Mouse (Mus musculus): ENCODE data around the gene Slc25a19. TPM values are rescaled to one million over a fixed set of nuclear protein-coding genes. Genes with fewer than 3 reads are reported as not detected.

The Slc25a19 gene
- total RNA-seq, 2 experiments from 2014 or later = 44.4 to 46.8 TPM

DNA sequence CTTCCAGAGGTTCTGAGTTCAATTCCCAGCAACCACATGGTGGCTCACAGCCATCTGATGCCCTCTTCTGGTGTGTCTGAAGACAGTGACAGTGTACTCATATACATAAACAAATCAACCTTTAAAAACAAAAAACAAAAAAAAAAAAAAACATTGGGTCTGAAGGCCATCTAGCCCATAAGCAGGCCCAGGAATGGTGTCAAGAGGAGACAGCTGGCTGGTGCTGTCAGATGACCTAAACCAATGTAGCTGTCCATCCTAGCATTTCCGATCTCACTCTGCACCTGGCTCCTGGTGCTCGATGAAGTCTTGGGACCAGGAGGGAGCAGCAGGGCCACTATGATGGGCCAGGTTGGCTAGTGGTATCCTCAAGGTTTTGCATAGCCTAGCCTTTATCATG is 14.6 kb upstream of the Slc25a19 start:
- no peak for DNase-seq
- intact Hi-C loops (cut with DNase I) = no loop called here

DNA sequence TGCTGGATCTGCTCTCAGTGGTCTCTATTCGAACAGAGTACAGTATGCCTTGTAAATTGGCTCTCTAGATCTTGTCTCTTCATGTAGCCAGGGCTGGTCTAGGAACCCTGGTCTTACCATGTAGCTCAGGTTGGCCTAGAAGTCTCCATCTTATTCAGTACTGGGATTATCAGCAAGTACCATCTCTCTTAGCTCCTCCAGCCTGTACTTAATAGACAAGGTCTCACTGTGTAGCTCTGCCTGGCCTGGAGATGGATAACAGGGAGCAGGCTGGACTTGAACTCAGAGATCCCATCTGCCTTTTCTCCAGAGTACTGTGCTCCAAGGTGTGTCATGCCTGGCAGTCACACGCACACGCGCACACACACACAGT is 13.6 kb upstream of the Slc25a19 start:
- intact Hi-C loops (cut with DNase I) = no loop called here

DNA sequence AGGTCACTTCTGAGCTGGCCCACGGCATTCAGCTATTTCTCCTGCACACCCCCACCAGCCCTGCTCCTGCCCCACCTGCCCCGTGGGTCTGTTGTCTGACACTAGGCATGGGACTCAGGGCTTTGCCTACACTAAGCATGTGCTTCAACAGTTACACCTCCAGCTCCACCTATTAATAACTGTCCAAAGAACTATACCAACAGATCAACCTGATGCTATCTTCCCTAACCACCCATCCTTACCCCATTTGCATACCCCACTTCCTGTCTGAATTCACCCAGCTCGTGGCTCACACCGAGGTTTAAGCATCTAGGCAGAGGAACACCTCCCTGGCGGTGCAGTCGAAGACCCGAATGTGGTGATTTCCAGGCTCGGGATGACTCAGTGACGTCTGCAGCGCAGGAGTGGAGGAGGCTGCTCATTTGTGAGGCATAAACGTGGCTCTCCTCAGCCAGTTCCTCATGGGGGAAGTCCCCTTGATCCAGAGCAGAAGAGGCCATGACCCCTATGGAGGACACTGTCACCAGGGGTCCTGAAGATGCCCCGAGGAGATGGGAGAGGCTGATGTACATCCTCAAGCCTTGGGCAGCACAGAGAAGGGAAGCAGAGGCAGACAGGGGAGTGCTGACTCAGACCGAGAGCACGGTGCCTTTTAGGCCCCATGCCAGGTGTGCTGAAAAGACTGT is 13.0 kb upstream of the Slc25a19 start:
- intact Hi-C loops (cut with DNase I) = no loop called here
- no peak for DNase-seq

More for the DNA sequence above, 13.6 kb upstream of the Slc25a19 start:
- DNase-seq = no peak

DNA sequence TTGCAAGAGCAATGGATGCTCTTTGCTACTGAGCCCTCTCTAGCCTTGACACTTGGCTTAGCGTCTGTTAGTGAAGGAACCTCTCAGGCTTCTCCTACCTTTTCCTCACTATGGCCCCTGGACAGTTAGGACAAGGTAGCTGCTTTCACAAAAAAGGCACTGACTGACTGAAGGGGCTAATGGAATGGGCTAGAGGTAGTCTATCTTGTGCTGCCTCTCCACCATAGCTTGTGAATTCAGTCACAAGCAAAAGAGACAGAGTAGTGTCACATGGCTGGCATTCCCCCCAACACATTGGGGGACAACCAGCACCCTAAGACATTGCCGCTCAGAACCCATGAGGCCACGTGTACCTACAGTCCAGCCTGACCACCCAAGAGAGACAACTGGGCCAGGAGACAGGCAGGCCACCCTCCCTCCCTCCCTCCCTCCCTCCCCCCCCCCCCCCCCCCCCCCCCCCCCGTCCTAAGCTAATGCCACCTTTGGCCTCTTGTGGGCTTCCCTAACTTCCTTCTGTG is 12.3 kb upstream of the Slc25a19 start:
- intact Hi-C loops (cut with DNase I) = no loop called here
- DNase-seq = no peak

DNA sequence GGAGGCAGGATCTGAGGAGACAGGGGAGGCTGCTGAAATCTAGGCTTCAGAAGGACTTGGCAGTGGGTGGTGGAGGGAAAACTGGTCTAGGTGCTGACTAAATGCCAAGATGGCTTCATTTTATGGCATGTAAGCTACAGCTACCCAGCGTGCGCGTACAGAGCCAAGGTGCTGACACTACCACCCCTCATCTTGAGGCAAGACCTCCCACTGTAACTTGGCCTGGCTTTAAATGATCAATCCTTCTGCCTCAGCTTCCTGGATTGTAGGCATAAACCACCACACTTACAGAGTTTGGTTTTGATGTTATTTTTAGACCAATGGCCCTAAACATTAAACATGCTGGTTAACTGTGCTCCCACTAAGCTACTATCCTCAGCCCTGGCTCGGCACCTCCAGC is 11.4 kb upstream of the Slc25a19 start:
- intact Hi-C loops (cut with DNase I) = no loop called here
- no peak for DNase-seq

DNA sequence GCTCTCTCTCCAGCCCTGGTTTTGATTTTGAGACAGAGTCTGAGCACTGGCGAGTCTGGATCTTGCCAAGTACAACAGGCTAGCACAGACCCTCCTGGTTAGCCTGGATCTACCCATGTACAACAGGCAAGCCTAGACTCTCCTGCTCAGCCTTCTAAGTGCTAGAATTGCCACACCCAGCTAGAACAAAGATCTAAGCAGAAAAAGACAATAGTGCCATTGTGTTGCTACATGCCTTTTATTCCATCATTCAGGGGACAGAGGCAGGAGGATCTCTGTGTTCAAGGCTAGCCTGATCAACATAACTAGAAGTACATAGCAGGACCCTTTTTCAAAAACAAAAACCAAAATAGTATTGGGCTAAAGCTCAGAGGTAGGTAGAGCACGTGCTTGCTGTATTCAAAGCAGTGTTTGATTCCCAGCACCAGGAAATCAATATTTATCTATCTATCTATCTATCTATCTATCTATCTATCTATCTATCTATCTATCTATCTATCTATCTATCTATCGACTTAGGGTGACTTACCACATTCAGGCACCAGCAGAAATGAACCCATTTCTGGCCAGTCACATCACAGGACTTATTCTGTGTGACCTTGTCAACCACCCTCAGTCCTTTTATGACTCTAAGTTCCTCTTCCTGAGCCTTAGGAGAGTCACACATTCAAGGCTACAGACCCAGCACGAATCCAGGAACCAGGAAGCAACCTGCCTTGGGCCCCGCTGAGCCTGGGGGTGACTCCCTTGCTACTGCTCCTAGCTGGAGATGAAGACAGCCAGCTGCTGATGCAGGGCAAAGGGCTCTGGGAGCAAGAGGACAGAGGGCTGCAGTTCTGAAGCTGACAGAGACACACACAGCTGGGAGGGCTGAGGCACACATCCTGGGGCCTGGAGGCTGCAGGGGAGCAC is 10.7 kb upstream of the Slc25a19 start:
- intact Hi-C loops (cut with DNase I) = no loop called here
- DNase-seq = no peak

DNA sequence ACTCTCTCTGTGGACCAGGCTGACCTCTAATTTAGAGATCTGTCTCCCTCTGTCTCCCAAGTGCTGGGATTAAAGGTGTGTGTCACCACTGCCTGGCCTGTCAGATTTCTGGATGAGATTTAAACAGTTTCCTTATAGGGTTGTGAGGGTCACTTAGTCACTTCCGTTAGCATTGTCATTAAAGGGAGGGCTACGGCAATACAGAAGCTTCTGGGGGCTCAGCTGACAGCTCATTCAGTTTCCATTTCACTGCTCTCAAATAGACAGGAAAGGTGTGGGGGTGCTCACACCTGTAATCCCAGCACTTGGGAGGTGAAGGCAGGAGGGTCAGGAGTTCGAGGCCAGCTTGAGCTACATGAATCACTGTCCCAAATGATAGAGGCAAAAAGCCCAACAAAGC is 8.9 kb upstream of the Slc25a19 start:
- intact Hi-C loops (cut with DNase I) = no loop called here
- DNase-seq = no peak

DNA sequence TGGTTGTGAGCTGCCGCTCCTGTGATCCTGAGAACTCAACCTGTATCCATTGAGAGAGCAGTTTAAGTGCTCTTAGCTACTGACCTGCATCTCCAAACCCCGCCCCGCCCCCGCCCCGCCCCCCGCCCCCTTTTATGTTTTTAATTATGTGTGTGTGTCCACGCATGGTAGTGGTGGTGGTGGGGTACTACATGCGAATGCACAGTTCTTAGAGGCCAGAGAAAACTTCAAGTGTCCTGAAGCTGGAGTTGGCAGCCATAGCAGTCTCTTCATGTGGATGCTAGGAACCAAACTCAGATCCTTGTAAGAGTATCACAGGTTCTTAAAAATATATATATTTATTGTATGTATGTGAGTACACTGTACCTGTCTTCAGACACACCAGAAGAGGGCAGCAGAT is 7.4 kb upstream of the Slc25a19 start:
- no peak for DNase-seq
- intact Hi-C loops (cut with DNase I) = no loop called here

DNA sequence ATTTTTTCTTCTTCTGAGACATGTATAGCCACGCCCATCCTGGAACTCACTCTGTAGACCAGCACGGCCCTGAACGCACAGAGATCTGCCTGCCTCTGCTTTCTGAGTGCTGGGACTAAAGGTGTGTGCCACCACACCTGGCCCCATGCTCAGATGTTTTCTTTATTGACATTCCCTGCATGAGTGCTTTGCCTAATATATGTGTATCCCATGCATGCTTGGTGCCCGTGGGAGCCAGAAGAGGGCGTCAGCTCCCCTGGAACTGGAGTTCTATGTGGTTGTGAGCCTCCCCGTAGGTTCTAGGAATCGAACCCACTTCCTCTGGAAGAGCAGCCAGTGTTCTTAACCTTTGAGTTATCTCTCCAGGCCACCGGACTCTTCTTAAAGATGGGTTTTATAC is 6.9 kb upstream of the Slc25a19 start:
- intact Hi-C loops (cut with DNase I) = no loop called here
- DNase-seq = no peak

DNA sequence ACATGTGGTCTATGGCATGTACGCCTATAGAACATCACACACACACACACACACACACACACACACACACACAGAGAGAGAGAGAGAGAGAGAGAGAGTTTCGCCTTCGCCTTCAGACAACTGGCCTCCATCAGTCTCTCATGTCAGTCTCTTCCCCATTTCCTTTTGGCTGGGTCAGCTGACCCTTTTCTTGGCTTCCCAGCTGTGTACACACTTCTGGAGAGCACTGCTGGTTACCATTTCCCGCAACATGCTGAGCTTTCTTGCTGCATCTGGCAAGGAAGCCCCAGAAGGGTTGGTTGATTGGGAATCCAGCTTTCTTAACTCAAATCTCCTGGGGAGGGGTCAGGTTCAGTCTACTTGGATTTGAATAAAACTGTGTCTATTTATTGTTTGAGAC is 6.0 kb upstream of the Slc25a19 start:
- intact Hi-C loops (cut with DNase I) = no loop called here
- DNase-seq = no peak

DNA sequence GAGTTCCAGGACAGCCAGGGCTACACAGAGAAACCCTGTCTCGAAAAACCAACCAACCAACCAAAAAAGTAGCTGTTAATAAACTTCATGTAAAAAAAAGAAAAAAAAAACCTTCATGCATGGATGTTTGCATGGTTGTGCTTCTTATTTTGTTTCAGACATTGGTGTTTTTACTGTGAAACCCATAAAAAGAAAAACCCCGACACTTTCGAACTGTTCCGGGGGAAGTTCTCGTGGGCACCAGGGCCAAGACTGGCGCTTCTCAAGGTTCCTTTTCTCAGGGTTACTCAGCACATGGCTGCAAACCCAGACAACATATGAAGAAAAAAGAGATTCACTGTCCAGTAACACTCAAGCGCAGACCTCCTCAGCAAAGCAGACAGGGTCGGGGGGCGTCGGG is 4.8 kb upstream of the Slc25a19 start:
- intact Hi-C loops (cut with DNase I) = no loop called here
- DNase-seq = no peak

DNA sequence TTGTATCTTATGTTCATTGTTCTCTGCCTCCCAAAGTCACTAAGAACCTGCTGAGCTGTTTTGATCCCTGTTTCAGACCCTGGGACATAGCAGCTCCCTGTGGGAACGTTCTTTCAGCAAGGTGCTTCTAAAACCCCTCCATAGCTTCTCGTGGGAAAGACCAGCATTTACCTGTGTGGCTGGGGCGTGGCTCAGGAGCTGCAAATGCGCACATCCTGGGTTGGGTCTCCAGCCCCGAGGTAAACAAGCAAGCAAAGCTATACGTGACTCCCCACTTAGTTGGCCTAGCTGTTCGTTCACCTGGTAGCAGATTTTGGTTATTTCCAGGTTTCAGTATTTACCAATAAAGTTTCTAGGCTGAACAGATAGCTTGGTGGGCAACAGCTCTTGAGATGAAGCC is 4.2 kb upstream of the Slc25a19 start:
- intact Hi-C loops (cut with DNase I) = no loop called here
- DNase-seq = no peak

DNA sequence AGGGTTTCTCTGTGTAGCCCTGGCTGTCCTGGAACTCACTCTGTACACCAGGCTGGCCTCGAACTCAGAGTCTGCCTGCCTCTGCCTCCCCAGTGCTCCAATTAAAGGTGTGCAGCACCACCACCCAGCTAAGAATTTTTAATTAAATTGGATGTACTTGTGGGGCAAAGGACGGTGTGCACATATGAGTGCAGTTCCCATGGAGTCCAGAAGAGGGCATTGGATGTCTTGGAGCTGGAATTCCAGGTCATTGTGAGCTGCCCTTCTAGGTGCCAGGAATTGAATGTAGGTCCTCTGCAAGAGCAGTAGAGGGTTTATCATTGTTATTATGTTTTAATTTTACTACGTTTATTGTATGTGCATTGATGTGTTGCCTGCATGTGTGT is 3.4 kb upstream of the Slc25a19 start:
- DNase-seq = no peak
- intact Hi-C loops (cut with DNase I) = no loop called here

DNA sequence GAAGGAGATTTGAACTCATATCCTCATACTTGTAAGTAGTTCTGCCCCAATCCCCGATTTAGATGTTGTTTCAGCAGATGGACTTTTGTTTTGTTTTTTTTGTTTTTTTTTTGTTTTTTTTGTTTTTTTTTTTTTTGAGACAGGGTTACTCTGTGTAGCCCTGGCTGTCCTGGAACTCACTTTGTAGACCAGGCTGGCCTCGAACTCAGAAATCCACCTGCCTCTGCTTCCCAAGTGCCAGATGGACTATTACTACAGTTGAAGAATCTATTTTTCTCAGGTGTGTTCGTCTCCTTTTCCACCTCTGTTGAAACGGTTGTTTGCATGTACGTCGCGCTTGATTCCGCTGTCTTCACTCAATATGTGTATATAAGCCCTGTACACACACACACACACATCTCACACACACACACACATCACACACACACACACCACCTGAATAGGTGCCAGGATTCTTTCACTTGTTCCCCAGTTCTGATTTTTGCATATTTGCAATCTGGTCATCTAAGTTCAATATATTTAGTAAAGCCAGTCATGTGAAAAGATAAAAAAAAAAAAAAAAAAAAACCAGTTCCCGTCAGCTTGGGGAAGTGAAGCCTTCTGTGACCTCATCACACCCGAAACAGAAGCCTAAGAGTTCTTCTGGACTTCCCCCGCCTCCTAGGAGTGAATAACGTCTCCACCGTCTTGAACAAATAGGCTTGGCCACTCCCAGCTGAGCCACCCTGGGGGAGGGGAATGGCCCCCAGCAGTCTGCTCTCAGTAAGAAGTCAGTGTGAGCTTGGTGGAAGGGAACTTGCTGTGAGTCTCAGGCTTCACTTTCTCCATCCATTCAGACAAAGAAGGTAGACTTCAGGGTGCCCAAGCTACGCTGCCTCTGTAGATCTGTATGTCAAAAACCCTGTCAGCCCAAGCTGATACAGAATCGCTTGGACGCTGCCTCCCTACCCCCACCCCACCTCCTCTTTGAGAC is 2.7 kb upstream of the Slc25a19 start:
- DNase-seq = no peak
- intact Hi-C loops (cut with DNase I) = no loop called here

DNA sequence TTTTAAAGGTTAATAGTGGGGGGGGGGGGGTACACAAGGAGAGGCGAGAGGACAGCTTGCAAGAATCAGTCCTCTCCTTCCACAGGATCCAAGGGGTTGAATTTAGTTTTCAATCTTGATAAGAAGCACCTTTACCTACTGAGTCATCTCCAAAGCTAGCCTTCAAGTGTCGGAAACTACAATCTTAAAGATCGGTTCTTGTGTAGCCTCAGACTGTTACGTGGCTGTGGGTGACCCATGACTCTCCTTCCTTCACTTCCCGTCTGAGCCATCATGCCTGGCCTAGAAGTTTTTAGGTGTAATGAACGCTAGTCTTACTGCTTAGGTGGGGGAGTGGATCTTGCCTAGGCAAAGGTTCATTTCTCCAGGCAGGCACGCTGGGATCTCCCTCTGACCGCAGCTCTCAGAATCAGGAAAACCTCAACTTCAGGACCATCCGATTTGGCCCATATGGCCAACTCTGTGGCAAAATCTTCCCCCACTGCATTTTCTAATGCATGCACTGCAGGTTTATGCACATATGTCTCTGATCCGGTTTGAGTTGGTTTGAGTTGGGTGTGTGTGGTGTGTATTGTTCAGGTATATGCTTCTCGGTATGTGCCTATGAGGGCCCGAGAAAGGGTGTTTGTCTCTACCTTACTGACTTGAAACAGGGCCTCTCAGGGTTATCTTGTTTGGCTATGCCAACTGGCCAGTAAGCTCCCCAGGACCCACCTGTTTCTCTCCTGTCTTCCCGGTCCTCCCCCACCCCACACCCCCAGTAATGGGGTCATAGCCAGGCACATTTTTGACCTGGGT is 1.8 kb upstream of the Slc25a19 start:
- DNase-seq = no peak
- intact Hi-C loops (cut with DNase I) = no loop called here

DNA sequence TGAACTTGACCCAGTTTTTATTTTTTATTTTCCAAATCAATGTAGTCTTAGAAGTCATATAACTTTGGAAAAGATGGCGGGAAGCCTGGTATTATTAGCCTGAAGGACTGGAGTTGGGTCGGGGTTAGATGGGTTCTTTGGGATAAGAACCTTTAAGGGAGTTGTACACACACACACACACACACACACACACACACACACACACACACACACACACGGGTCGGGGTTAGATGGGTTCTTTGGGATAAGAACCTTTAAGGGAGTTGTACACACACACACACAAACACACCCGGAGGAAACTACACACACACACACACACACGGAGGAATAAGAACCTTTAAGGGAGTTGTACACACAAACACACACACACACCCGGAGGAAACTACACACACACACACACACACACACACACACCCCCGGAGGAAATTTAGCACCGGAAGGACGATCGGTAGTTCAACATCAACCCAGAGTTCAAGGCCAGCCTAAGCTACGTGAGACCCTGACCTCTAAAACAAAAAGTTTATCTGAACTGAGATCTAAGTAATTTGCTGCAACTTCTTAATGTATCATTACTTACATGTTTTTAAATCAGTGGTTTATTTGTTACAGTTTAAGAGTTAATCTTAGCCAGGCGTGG is 488 bp upstream of the Slc25a19 start:
- intact Hi-C loops (cut with DNase I) = no loop called here
- no peak for DNase-seq

DNA sequence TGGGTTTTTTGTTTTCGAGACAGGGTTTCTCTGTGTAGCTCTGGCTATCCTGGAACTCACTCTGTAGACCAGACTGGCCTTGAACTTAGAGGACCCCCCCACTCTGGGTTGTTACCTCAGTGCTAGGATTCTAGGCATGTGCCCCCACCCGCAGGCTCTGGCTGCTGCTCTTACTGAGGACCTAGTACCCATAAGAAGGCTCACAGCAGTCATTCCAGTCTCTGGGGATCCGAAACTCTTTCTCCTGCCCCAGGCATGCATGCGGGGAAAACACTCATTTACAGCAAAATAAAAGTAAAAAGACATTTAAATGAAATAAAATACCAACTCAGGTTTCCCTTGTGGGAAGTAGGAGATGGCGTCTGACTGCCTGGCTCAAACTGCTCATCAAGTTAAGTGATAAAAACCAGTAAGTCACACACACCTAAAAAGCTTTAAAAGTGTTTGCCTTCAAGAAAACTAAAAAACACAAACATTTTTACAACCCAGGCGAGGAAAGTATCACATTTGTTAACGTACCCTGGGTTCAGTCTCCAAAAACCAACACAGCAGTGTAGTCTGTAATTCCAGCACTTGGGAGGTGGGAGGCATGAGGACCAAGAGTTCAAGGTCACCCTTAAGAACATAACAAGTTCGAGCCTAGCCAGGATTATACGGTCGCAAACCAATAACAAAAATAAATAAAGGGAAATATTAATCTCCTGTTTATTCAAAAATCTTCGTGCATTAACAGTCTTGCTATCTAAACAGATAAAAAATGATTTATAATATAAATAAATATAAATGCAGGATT is 1.1 kb downstream of the Slc25a19 start:
- intact Hi-C loops (cut with DNase I) = no loop called here
- DNase-seq = no peak

DNA sequence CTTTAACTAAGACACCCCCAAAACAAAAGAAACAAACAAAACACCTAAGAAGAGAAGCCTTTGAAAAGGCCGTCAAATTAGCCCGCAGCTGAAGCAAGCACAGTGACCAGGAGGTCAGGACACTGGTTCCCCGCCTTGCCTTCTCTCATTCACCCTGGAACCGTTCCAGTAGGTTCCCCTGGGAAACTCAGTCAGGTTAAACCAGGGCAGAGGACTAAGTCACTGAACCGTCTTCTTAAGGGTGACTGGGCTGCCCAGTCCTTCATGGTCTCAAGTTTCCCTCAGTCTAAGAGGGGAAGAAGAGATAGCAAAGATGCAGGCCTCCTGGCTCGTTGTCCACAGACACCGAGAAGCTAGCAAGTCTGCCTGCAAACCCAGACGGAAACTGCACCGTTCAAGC is 2.2 kb downstream of the Slc25a19 start:
- DNase-seq = peak in 1 of 2 experiments; percentile 39
- intact Hi-C loops (cut with DNase I) = no loop called here
